Mouse (Mus musculus) hindbrain, embryonic 15.5 days (tissue): ENCODE measurements around the gene Gm20388. TPM values are rescaled to one million over a fixed set of nuclear protein-coding genes. Genes with fewer than 3 reads are reported as not detected.

Experiments
- ATAC-seq: fragments of 200-750 bp; cut with Nextera tagmentation; 2 replicates; pipeline ENCODE4 v1.8.0; 2017; ENCODE audit warnings: low read depth, moderate number of reproducible peaks, moderate TSS enrichment; ENCODE audit not compliant: low FRiP score
- H3K27ac ChIP-seq: fragments of 300-500 bp; sonication (generic); replicated peaks from 2 replicates; pipeline ENCODE4 v1.5.1; 2015; ENCODE audit warnings: mild to moderate bottlenecking, inconsistent platforms
- H3K27me3 ChIP-seq: fragments of 300-500 bp; sonication (generic); 2 replicates; pipeline ENCODE4 v1.6.1; 2015; ENCODE audit warnings: control low read depth, inconsistent platforms
- H3K36me3 ChIP-seq: fragments of 300-500 bp; sonication (generic); 2 replicates; pipeline ENCODE4 v1.6.1; 2015; ENCODE audit warnings: control low read depth, inconsistent platforms
- H3K4me1 ChIP-seq: fragments of 300-500 bp; sonication (generic); replicated peaks from 2 replicates; pipeline ENCODE4 v1.6.1; 2015; ENCODE audit warnings: control low read depth, inconsistent platforms
- H3K4me2 ChIP-seq: fragments of 300-500 bp; sonication (generic); 2 replicates; pipeline ENCODE4 v1.6.1; 2015; ENCODE audit warnings: moderate library complexity, mild to moderate bottlenecking, inconsistent platforms
- H3K4me3 ChIP-seq: fragments of 300-500 bp; sonication (generic); 2 replicates; pipeline ENCODE4 v1.5.1; 2015; ENCODE audit warnings: mild to moderate bottlenecking, inconsistent platforms
- H3K9ac ChIP-seq: fragments of 300-500 bp; sonication (generic); 2 replicates; pipeline ENCODE4 v1.6.1; 2015; ENCODE audit warnings: inconsistent platforms
- H3K9me3 ChIP-seq: fragments of 300-500 bp; sonication (generic); 2 replicates; pipeline ENCODE4 v1.6.1; 2016; ENCODE audit warnings: control low read depth, inconsistent platforms
- WGBS: fragments of 180-500 bp; shearing (Covaris S2); methylation state at CpG from one replicate; pipeline ENCODE4 v1.1.7; 2015; 5-methylcytosine and 5-hydroxymethylcytosine counted together
- polyA plus RNA-seq: library from polyadenylated mRNA; unstranded; fragments of >200 nt; fragmentation: Nextera tagmentation; extraction: Ambion mirVana; gene quantifications from 2 replicates; pipeline ENCODE4 v1.2.1, GENCODE M21; 2015

Gm20388 gene
- polyA plus RNA-seq, 1 experiment from 2014 or later: 5.4 TPM

DNA sequence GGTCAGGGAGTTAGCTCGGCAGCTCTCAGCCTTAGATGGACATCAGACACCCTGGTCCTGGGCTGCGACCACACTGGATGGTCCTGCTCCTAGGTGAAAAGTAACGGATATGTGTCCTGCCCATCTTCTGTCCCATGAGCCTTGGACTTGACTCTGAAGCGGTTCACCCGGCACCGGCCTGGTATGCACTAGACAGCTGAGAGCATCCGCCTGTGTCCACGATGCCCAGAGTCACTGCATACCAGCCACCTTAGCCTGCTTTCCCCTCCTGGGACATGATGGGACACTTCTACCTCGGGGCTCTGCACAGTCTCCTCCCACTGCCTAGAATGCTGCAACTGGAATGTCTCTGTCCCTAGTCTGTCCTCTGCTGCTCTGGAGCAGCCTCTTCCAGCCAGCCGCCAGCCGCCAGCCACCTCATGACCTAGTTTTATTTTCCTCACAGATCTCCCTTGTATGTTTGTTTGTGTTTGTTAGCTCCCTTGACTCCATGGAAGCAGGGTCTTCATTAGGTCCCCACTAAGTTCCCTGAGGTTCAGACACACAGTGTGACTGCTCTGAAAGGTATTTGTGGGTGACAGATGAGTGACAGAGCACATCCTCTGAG is 128.8 kb downstream of the Gm20388 start:
- H3K27me3 ChIP-seq: no peaks in the 10 kb centered on the region; the same call in 1 of the 2 replicates
- no peaks in the 10 kb centered on the region for H3K4me1 ChIP-seq
- no peak overlapping the region for H3K4me3 ChIP-seq
- H3K36me3 ChIP-seq: no peaks in the 10 kb centered on the region
- ATAC-seq: no peak
- H3K4me2 ChIP-seq: no peak overlapping the region
- H3K9me3 ChIP-seq: no peaks in the 10 kb centered on the region
- no peak overlapping the region for H3K9ac ChIP-seq
- WGBS: 81% methylated on average over 11 of the region's 11 CpGs
- H3K27ac ChIP-seq: no peak overlapping the region

GRCm38 (mm10) chr8:120040861-120041260 is 130.2 kb downstream of the Gm20388 start:
- Histone ChIP-seq H3K9ac (no peak overlapping the region), H3K27me3 (no peaks in the 10 kb centered on the region; the same call in 1 of the 2 replicates), H3K4me1 (no peaks in the 10 kb centered on the region), H3K36me3 (no peaks in the 10 kb centered on the region), H3K4me2 (no peak overlapping the region), H3K9me3 (no peaks in the 10 kb centered on the region), H3K27ac (no peak overlapping the region), H3K4me3 (no peak overlapping the region)
- ATAC-seq: no peak
- 71% methylated on average over 1 of the region's 1 CpGs for WGBS

DNA sequence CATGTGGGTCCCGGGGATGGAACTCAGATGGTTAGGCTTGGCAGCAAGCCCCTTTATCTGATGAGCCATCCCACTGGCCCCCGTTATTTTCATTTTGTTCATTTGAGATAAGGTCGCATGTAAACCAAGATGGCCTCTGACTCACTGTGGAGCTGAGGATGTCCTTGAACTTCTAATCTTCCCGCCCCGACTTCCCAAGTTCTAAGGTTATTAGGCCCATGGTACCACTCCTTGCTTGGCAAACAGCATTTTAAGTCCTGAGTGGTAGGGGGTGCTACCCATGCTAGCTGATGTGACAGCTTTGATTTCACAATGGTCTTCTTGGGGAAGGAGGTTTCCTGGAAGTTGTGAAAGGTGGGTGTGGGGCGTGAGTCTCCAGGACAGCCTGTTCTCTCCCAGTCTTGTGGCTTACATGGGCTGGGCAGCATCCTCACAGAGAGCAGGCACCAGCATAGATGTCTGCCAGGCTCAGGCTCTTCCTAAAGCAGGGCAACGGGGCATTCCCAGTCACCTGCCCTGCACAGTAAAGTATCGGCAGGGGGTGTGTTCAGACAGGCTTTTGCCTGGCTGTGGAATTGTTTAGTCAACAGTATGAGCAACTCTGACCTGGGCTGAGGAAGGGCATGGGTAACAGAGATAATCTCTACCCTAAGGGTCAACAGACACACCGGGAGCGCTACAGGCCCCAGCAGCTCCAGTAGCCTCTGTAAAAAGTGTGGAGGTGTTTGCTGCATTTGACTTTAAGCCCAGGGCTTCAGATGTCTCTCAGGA is 132.1 kb downstream of the Gm20388 start:
- Histone ChIP-seq H3K36me3 (no peaks in the 10 kb centered on the region), H3K27ac (no peak overlapping the region), H3K4me3 (no peak overlapping the region), H3K9me3 (no peaks in the 10 kb centered on the region), H3K9ac (no peak overlapping the region), H3K27me3 (no peaks in the 10 kb centered on the region; the same call in 1 of the 2 replicates), H3K4me2 (no peak overlapping the region), H3K4me1 (0 out of 2 replicates have a peak, but pooled peaks cover 2% of the 10 kb centered on the region)
- 82% methylated on average over 10 of the region's 10 CpGs for WGBS
- ATAC-seq: no peak

- Histone ChIP-seq H3K36me3 (no peaks in the 10 kb centered on the region), H3K27me3 (no peaks in the 10 kb centered on the region), H3K27ac (no peak overlapping the region), H3K4me3 (no peak overlapping the region), H3K9me3 (no peaks in the 10 kb centered on the region), H3K4me2 (no peak overlapping the region), H3K4me1 (0 out of 2 replicates have a peak, but pooled peaks cover 2% of the 10 kb centered on the region), H3K9ac (no peak overlapping the region)
- no peak for ATAC-seq
- WGBS: 84% methylated on average over 8 of the region's 8 CpGs
Observed at GRCm38 (mm10) chr8:120044907-120045306, 134.3 kb downstream of the Gm20388 start.

DNA sequence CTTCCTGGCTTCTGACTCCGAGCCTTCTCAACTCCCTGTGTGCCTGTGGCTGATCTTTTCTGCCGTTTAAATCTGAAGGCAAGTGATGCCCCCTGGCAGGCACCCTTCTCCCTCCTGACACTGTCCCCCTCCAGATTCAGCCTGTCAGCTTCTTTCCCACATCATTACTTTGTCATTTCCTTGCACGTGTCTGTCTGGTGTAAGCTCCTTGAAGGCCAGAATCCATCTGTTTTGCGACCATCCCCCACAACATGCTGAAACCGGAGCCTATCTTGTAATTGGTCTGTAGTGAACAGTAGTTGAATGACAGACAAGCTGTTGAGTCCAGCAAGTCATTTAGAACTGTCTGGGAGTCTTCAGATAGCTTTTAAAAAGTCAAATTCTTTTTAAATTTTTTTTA is 134.8 kb downstream of the Gm20388 start:
- Histone ChIP-seq H3K4me3 (no peak overlapping the region), H3K4me1 (0 out of 2 replicates have a peak, but pooled peaks cover 2% of the 10 kb centered on the region), H3K27me3 (no peaks in the 10 kb centered on the region), H3K4me2 (no peak overlapping the region), H3K9me3 (no peaks in the 10 kb centered on the region), H3K36me3 (no peaks in the 10 kb centered on the region), H3K27ac (no peak overlapping the region), H3K9ac (no peak overlapping the region)
- ATAC-seq: no peak
- 65% methylated on average over 5 of the region's 5 CpGs for WGBS

GRCm38 (mm10) chr8:120046258-120047020 is 135.8 kb downstream of the Gm20388 start:
- Histone ChIP-seq H3K4me1 (0 out of 2 replicates have a peak, but pooled peaks cover 2% of the 10 kb centered on the region), H3K36me3 (no peaks in the 10 kb centered on the region), H3K27me3 (no peaks in the 10 kb centered on the region), H3K27ac (no peak overlapping the region), H3K9ac (no peak overlapping the region), H3K4me2 (no peak overlapping the region), H3K9me3 (no peaks in the 10 kb centered on the region), H3K4me3 (no peak overlapping the region)
- no peak for ATAC-seq
- WGBS: 61% methylated on average over 14 of the region's 14 CpGs

- no peaks in the 10 kb centered on the region for H3K27me3 ChIP-seq
- no peak overlapping the region for H3K4me3 ChIP-seq
- no peaks in the 10 kb centered on the region for H3K36me3 ChIP-seq
- H3K9me3 ChIP-seq: no peaks in the 10 kb centered on the region
- 0 out of 2 replicates have a peak, but pooled peaks cover 2% of the 10 kb centered on the region for H3K4me1 ChIP-seq
- H3K4me2 ChIP-seq: no peak overlapping the region
- no peak overlapping the region for H3K9ac ChIP-seq
- ATAC-seq: no peak
- WGBS: 88% methylated on average over 13 of the region's 13 CpGs
- no peak overlapping the region for H3K27ac ChIP-seq
Observed at GRCm38 (mm10) chr8:120049949-120050348, 139.3 kb downstream of the Gm20388 start.

GRCm38 (mm10) chr8:120050376-120050775 is 139.7 kb downstream of the Gm20388 start:
- Histone ChIP-seq H3K4me2 (no peak overlapping the region), H3K36me3 (no peaks in the 10 kb centered on the region), H3K27me3 (no peaks in the 10 kb centered on the region), H3K4me1 (0 out of 2 replicates have a peak, but pooled peaks cover 2% of the 10 kb centered on the region), H3K9me3 (no peaks in the 10 kb centered on the region), H3K27ac (no peak overlapping the region), H3K9ac (no peak overlapping the region), H3K4me3 (no peak overlapping the region)
- WGBS: 85% methylated on average over 10 of the region's 10 CpGs
- no peak for ATAC-seq

- H3K4me3 ChIP-seq: no peak overlapping the region
- H3K4me1 ChIP-seq: 0 out of 2 replicates have a peak, but pooled peaks cover 2% of the 10 kb centered on the region
- WGBS: 72% methylated on average over 4 of the region's 4 CpGs
- no peaks in the 10 kb centered on the region for H3K27me3 ChIP-seq
- no peak for ATAC-seq
- no peaks in the 10 kb centered on the region for H3K36me3 ChIP-seq
- no peak overlapping the region for H3K27ac ChIP-seq
- H3K4me2 ChIP-seq: no peak overlapping the region
- H3K9me3 ChIP-seq: no peaks in the 10 kb centered on the region
- H3K9ac ChIP-seq: no peak overlapping the region
Observed at GRCm38 (mm10) chr8:120051006-120051405, 140.4 kb downstream of the Gm20388 start.

DNA sequence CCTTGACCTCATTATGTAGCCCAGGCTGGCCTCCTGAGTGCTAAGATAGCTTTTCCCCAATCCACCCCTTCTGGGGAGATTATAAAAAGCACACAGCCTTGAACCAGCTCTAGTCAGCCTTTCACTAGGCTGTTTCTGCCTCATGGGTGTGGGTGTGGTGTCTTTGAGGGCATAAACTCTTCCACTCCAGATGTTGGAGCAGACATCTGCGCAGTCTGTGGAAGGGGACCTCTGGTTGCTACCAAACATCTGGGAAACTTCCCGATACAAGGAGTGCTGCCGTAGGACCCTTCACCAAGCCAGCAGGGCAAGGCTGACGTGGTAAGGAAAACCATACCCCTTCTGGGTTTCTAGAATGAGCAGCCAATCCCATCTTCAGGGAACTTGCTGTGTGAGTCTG is 141.3 kb downstream of the Gm20388 start:
- no peak overlapping the region for H3K4me2 ChIP-seq

GRCm38 (mm10) chr8:120052318-120052717 is 141.7 kb downstream of the Gm20388 start:
- Histone ChIP-seq H3K9me3 (no peaks in the 10 kb centered on the region), H3K27ac (no peak overlapping the region), H3K36me3 (no peaks in the 10 kb centered on the region), H3K9ac (no peak overlapping the region), H3K27me3 (no peaks in the 10 kb centered on the region), H3K4me2 (no peak overlapping the region), H3K4me1 (no peaks in the 10 kb centered on the region), H3K4me3 (no peak overlapping the region)
- 78% methylated on average over 8 of the region's 8 CpGs for WGBS
- ATAC-seq: no peak

More for the DNA sequence above, 141.3 kb downstream of the Gm20388 start:
- Histone ChIP-seq H3K9me3 (no peaks in the 10 kb centered on the region), H3K36me3 (no peaks in the 10 kb centered on the region), H3K4me1 (no peaks in the 10 kb centered on the region), H3K4me3 (no peak overlapping the region), H3K27me3 (no peaks in the 10 kb centered on the region), H3K27ac (no peak overlapping the region), H3K9ac (no peak overlapping the region)
- no peak for ATAC-seq
- 91% methylated on average over 4 of the region's 4 CpGs for WGBS

GRCm38 (mm10) chr8:120054833-120055232 is 144.2 kb downstream of the Gm20388 start:
- no peaks in the 10 kb centered on the region for H3K9me3 ChIP-seq
- no peak overlapping the region for H3K4me2 ChIP-seq
- H3K4me1 ChIP-seq: no peaks in the 10 kb centered on the region
- H3K36me3 ChIP-seq: no peaks in the 10 kb centered on the region
- WGBS: 94% methylated on average over 3 of the region's 3 CpGs
- no peak overlapping the region for H3K9ac ChIP-seq
- H3K27ac ChIP-seq: no peak overlapping the region
- H3K4me3 ChIP-seq: no peak overlapping the region
- ATAC-seq: no peak
- no peaks in the 10 kb centered on the region for H3K27me3 ChIP-seq
